Mouse (Mus musculus): ENCODE results near the gene Trp53i11.

DNA sequence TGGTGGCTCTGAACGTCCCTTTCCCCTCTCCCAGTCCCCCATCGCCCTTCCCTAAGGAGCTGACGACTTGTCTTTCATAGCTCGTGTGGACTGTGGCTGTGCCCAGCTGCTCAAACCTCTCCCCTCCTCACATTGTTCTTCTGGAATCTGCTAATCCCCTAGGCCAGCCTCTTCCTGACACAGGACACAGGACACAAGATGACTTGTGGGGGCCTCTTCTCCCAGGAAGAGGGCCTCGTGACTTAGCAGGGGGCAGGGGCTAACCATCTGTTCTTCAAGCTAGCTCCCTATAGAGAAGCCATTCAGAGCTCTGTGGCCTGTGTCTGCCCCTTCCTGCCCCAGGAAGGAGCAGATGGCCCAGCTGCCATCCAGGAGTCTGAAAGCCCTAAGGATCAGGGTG, 13.2 kb upstream of the Trp53i11 start:
- TF ChIP-seq CTCF (IDR thresholded peaks at IDR 0.05; ENCODE audit: borderline replicate concordance, insufficient read depth, low read length) = no peak
- TF ChIP-seq POLR2A (IDR thresholded peaks at IDR 0.05; ENCODE audit: low read depth, low read length) = no peak

All from embryonic fibroblast, embryonic 13.5 days (primary cell).